Mouse (Mus musculus) gonadal fat pad, adult 2 months (tissue): Measurements from ENCODE around the gene Eif2s3y. TPM values are rescaled to one million over a fixed set of nuclear protein-coding genes. Genes with fewer than 3 reads are reported as not detected.

Experiments used
- DNase-seq: peaks from one replicate; pipeline ENCODE4 v3.0.0-alpha.2; 2012; ENCODE audit warnings: low read depth
- polyA plus RNA-seq: library from polyadenylated mRNA; depleted of rRNA; stranded (reverse); fragments of >200 nt; gene quantifications from 2 replicates; pipeline ENCODE4 v1.2.3, GENCODE M21; 2012; rRNA removed

The Eif2s3y gene
- polyA plus RNA-seq = 12.8 and 22.0 TPM in 2 replicates

GRCm38 (mm10) chrY:1009882-1010751, at the start of gene Eif2s3y:
Gene Eif2s3y, plus strand, starts transcription at chrY:1010543.
- no peak for DNase-seq

Other genes starting within 250 kb of the Eif2s3y start
- not detected in 2 replicates for gene Zfy1, start 213.1 kb upstream of the Eif2s3y start, polyA plus RNA-seq
- 0.04 TPM in 1 of 2 replicates, not detected in the other for gene Uba1y, start 191.9 kb upstream of the Eif2s3y start, polyA plus RNA-seq
- gene Kdm5d, start 112.8 kb upstream of the Eif2s3y start, polyA plus RNA-seq = 9.7 and 10.7 TPM in 2 replicates
- gene Uty, start 235.2 kb downstream of the Eif2s3y start, polyA plus RNA-seq = 5.6 and 6.9 TPM in 2 replicates